Mouse (Mus musculus): ENCODE results near the gene Pla2g4b. TPM values are rescaled to one million over a fixed set of nuclear protein-coding genes. Genes with fewer than 3 reads are reported as not detected.

Pla2g4b gene
- 3.4 and 3.6 TPM in 2 replicates for polyA plus RNA-seq (2016; fragmentation: Nextera tagmentation; extraction: Ambion mirVana)

GRCm38 (mm10) chr2:120032726-120033467, at the start of gene Pla2g4b:
TSS of gene Pla2g4b (plus strand) at chr2:120033417.
- peaks cover 76% of the 10 kb centered on the region for H3K36me3 ChIP-seq (replicated peaks)
- WGBS, result 95% methylated on average over 12 of the region's 12 CpGs

GRCm38 (mm10) chr2:119985871-119986270, 47.3 kb upstream of the Pla2g4b start:
- no peaks in the 10 kb centered on the region for H3K9me3 ChIP-seq
- H3K9ac ChIP-seq, result no peak overlapping the region
- H3K4me2 ChIP-seq, result no peak overlapping the region
- no peaks in the 10 kb centered on the region for H3K27me3 ChIP-seq
- H3K4me1 ChIP-seq, result no peaks in the 10 kb centered on the region
- WGBS, result 69% methylated on average over 8 of the region's 8 CpGs
- ATAC-seq (ENCODE audit: low FRiP score), result no peak
- peaks cover 2% of the 10 kb centered on the region; the same call in 1 of the 2 replicates for H3K36me3 ChIP-seq (replicated peaks)
- H3K27ac ChIP-seq, result no peak overlapping the region
- no peak overlapping the region for H3K4me3 ChIP-seq (replicated peaks)

More at GRCm38 (mm10) chr2:120032726-120033467, at the start of gene Pla2g4b:
- Histone ChIP-seq H3K4me3 (replicated peaks) (no peak within 1 kb of the TSS), H3K9me3 (no peaks in the 10 kb centered on the region), H3K27ac (no peak within 1 kb of the TSS), H3K4me2 (no peak within 1 kb of the TSS), H3K9ac (no peak within 1 kb of the TSS), H3K4me1 (peaks cover 8% of the 10 kb centered on the region), H3K27me3 (no peaks in the 10 kb centered on the region)
- ATAC-seq (ENCODE audit: low FRiP score), result no peak

GRCm38 (mm10) chr2:119986369-119986768, 46.8 kb upstream of the Pla2g4b start:
- H3K9me3 ChIP-seq, result no peaks in the 10 kb centered on the region
- peaks cover 2% of the 10 kb centered on the region; the same call in 1 of the 2 replicates for H3K36me3 ChIP-seq (replicated peaks)
- H3K27me3 ChIP-seq, result no peaks in the 10 kb centered on the region
- no peak overlapping the region for H3K4me3 ChIP-seq (replicated peaks)
- no peak for ATAC-seq (ENCODE audit: low FRiP score)
- H3K27ac ChIP-seq, result no peak overlapping the region
- H3K4me1 ChIP-seq, result no peaks in the 10 kb centered on the region
- H3K4me2 ChIP-seq, result no peak overlapping the region
- WGBS, result 78% methylated on average over 6 of the region's 6 CpGs
- H3K9ac ChIP-seq, result no peak overlapping the region

GRCm38 (mm10) chr2:119987441-119987840, 45.8 kb upstream of the Pla2g4b start:
- peaks cover under 1% of the 10 kb centered on the region; the same call in 1 of the 2 replicates for H3K36me3 ChIP-seq (replicated peaks)
- 98% methylated on average over 2 of the region's 2 CpGs for WGBS
- H3K27me3 ChIP-seq, result no peaks in the 10 kb centered on the region
- no peak for ATAC-seq (ENCODE audit: low FRiP score)
- no peak overlapping the region for H3K27ac ChIP-seq
- no peaks in the 10 kb centered on the region for H3K4me1 ChIP-seq
- no peak overlapping the region for H3K4me3 ChIP-seq (replicated peaks)
- H3K9me3 ChIP-seq, result no peaks in the 10 kb centered on the region
- H3K9ac ChIP-seq, result no peak overlapping the region
- H3K4me2 ChIP-seq, result no peak overlapping the region

GRCm38 (mm10) chr2:119988952-119989351, 44.3 kb upstream of the Pla2g4b start:
- H3K4me3 ChIP-seq (replicated peaks), result no peak overlapping the region
- 89% methylated on average over 4 of the region's 4 CpGs for WGBS
- H3K9me3 ChIP-seq, result no peaks in the 10 kb centered on the region
- no peaks in the 10 kb centered on the region for H3K36me3 ChIP-seq (replicated peaks)
- H3K27me3 ChIP-seq, result no peaks in the 10 kb centered on the region
- ATAC-seq (ENCODE audit: low FRiP score), result no peak
- H3K9ac ChIP-seq, result no peak overlapping the region
- no peak overlapping the region for H3K4me2 ChIP-seq
- no peaks in the 10 kb centered on the region for H3K4me1 ChIP-seq
- no peak overlapping the region for H3K27ac ChIP-seq

- Histone ChIP-seq H3K27me3 (no peaks in the 10 kb centered on the region), H3K9me3 (no peaks in the 10 kb centered on the region), H3K4me3 (replicated peaks) (no peak overlapping the region), H3K27ac (no peak overlapping the region), H3K9ac (no peak overlapping the region), H3K36me3 (replicated peaks) (no peaks in the 10 kb centered on the region), H3K4me2 (no peak overlapping the region), H3K4me1 (no peaks in the 10 kb centered on the region)
- WGBS, result 91% methylated on average over 6 of the region's 6 CpGs
- ATAC-seq (ENCODE audit: low FRiP score), result no peak
Observed at GRCm38 (mm10) chr2:119990881-119991280, 42.3 kb upstream of the Pla2g4b start.

- no peaks in the 10 kb centered on the region for H3K36me3 ChIP-seq (replicated peaks)
- H3K9me3 ChIP-seq, result no peaks in the 10 kb centered on the region
- ATAC-seq (ENCODE audit: low FRiP score), result no peak
- no peak overlapping the region for H3K27ac ChIP-seq
- H3K4me3 ChIP-seq (replicated peaks), result no peak overlapping the region
- H3K4me2 ChIP-seq, result no peak overlapping the region
- no peak overlapping the region for H3K9ac ChIP-seq
- H3K4me1 ChIP-seq, result no peaks in the 10 kb centered on the region
- no peaks in the 10 kb centered on the region for H3K27me3 ChIP-seq
- WGBS, result 87% methylated on average over 2 of the region's 2 CpGs
Observed at GRCm38 (mm10) chr2:119992349-119992748, 40.9 kb upstream of the Pla2g4b start.

GRCm38 (mm10) chr2:119993515-119993914, 39.7 kb upstream of the Pla2g4b start:
- Histone ChIP-seq H3K4me3 (replicated peaks) (no peak overlapping the region), H3K4me2 (no peak overlapping the region), H3K4me1 (no peaks in the 10 kb centered on the region), H3K27ac (no peak overlapping the region), H3K9me3 (no peaks in the 10 kb centered on the region), H3K27me3 (no peaks in the 10 kb centered on the region), H3K9ac (no peak overlapping the region), H3K36me3 (replicated peaks) (no peaks in the 10 kb centered on the region)
- WGBS, result 37% methylated on average over 2 of the region's 2 CpGs
- no peak for ATAC-seq (ENCODE audit: low FRiP score)

GRCm38 (mm10) chr2:119994839-119995238, 38.4 kb upstream of the Pla2g4b start:
- no peak for ATAC-seq (ENCODE audit: low FRiP score)
- WGBS, result 92% methylated on average over 6 of the region's 6 CpGs

GRCm38 (mm10) chr2:119995391-119996281, 37.6 kb upstream of the Pla2g4b start:
- Histone ChIP-seq H3K4me1 (no peaks in the 10 kb centered on the region), H3K4me3 (replicated peaks) (no peak overlapping the region), H3K4me2 (no peak overlapping the region), H3K36me3 (replicated peaks) (0 out of 2 replicates have a peak, but pooled peaks cover 2% of the 10 kb centered on the region), H3K9ac (no peak overlapping the region), H3K27me3 (no peaks in the 10 kb centered on the region), H3K9me3 (no peaks in the 10 kb centered on the region), H3K27ac (peak overlapping the region; percentile 31; the same call in 1 of the 2 replicates)
- ATAC-seq (ENCODE audit: low FRiP score), result no peak
- 72% methylated on average over 9 of the region's 9 CpGs for WGBS

More at GRCm38 (mm10) chr2:119994839-119995238, 38.4 kb upstream of the Pla2g4b start:
- 0 out of 2 replicates have a peak, but pooled peaks cover 2% of the 10 kb centered on the region for H3K36me3 ChIP-seq (replicated peaks)
- no peak overlapping the region for H3K9ac ChIP-seq
- no peak overlapping the region for H3K27ac ChIP-seq
- H3K4me1 ChIP-seq, result no peaks in the 10 kb centered on the region
- no peaks in the 10 kb centered on the region for H3K27me3 ChIP-seq
- H3K4me2 ChIP-seq, result no peak overlapping the region
- no peak overlapping the region for H3K4me3 ChIP-seq (replicated peaks)
- no peaks in the 10 kb centered on the region for H3K9me3 ChIP-seq

- no peak for ATAC-seq (ENCODE audit: low FRiP score)
- no peak overlapping the region for H3K4me3 ChIP-seq (replicated peaks)
- H3K4me1 ChIP-seq, result no peaks in the 10 kb centered on the region
- H3K27me3 ChIP-seq, result no peaks in the 10 kb centered on the region
- no peaks in the 10 kb centered on the region for H3K9me3 ChIP-seq
- no peak overlapping the region for H3K4me2 ChIP-seq
- no peak overlapping the region for H3K27ac ChIP-seq
- 92% methylated on average over 4 of the region's 4 CpGs for WGBS
- H3K9ac ChIP-seq, result no peak overlapping the region
- H3K36me3 ChIP-seq (replicated peaks), result 0 out of 2 replicates have a peak, but pooled peaks cover 2% of the 10 kb centered on the region
Observed at GRCm38 (mm10) chr2:119997354-119997753, 35.9 kb upstream of the Pla2g4b start.

- Histone ChIP-seq H3K4me2 (no peak overlapping the region), H3K4me1 (no peaks in the 10 kb centered on the region), H3K9ac (no peak overlapping the region), H3K9me3 (no peaks in the 10 kb centered on the region), H3K27me3 (no peaks in the 10 kb centered on the region), H3K27ac (no peak overlapping the region), H3K36me3 (replicated peaks) (0 out of 2 replicates have a peak, but pooled peaks cover 2% of the 10 kb centered on the region), H3K4me3 (replicated peaks) (no peak overlapping the region)
- ATAC-seq (ENCODE audit: low FRiP score), result no peak
- 90% methylated on average over 2 of the region's 2 CpGs for WGBS
Observed at GRCm38 (mm10) chr2:119999731-120000130, 33.5 kb upstream of the Pla2g4b start.
